Mouse (Mus musculus): ENCODE data around the gene Enthd1.
A peak's percentile ranks its signal among the peaks of the same experiment; 100 is the strongest.

Gene Enthd1

DNA sequence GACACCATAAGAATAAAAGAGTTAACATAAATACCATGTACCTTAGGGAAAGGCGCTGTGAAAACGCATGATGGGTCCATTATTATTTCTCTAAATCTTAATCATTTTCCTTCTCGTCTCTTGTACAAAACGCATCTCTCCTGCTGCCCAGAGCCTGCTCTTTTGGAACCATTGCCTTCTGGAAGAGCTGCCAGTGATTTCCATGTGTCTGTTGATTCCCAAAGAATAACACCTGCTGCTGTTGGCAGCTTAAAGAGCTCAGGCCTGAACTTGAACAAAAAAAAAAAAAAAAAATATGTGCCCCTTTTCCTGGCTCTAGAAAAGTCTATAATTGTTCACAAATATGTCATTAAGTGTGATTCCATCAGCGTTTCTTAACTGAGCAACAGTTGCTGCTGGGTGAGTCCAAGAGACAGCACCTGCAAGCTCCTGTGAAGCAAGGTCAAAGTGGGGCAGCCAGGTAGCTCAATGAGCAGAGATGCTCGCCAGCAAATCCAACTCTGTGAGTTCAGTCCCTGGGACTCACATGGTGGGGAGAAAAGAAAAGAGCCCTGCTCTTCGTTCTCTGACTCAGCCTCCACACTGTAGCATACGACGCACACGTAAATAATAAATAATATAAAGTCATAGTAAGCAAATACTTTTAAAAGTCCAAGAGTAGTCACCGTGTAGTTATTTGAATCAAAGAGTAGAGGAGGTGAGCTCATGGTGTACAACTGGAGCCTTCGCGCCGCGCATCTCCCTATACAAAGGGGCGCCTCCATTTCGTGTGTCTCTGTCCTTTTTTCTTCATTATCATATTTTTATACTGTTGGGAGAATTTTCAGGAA, 9.5 kb upstream of the Enthd1 start:
- peak; percentile 36 for DNase-seq

DNA sequence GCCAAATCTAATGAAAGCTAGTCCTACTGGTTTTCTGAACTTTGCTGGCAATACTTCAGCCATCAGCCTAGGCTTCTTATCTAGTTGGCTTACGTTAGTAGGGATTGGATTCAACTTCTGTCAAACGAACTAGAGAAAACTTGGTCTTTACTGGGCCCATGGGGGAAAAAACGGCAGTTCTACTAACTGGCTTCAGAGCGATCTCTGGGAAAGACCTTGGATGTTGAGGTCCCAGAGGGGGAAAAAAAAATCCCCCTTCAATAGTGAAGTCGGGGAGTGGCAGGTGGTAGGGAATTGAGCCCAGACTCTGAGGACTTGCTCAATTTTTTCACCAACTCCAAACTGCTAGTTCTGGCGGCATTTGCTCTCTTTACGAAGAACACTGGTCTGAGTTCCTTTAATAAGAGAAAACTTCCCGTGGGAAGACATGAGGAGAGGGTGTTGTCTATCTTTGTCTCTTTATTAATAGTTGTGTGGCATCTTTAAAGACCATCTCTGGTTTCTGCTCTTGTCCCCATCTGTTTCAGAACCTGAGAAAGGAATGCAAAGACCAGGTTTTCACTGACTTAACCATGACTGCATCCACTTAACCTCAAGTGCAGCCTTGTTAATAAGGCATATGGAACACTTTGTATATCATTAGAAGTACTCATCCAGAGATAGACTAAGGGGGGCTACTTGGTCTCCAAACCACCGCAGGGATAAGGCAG, 8.0 kb upstream of the Enthd1 start:
- no peak for DNase-seq

DNA sequence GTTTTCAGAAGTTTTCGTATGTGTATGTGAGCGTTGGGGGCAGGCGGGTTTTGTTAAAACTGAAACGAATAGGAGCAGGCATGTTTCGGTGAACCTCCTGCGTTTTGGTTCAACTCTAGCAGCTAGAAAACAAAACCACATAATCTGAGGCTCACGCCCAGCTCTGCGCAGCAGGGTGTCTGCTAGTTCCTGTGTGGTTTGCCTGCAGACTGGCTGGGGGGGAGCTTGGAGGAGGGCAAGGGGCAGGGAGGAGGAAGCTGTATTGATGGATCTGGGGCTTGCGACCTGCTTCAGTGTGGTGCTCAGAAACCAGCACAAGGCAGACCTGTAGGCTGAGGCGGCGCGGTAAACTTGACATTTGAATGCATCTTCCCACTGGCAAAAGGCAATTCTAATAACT, 7.3 kb upstream of the Enthd1 start, which contains the start of gene Grap2:
TSS of gene Grap2 (plus strand) at position 304 of the 400 bp plus-strand sequence.
- no peak for DNase-seq

DNA sequence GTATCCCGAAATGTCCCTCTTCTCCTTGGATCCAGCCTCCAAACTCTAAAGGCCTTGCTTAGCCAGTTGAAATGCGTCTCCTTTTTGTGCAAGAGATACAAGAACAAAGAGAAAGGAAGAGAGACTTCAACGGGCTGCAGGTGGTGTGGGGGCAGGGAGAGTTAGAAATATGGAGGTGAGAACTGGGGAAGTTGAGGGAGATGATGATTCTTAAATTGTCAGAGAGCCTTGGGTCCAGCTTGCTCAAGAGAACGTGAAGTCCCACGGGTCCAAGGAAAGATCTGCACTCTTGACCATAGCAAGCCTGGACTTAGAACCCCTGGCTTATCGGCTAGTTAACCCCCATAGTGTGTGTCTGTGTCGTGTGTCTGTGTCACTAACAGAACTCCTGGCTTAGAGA, 6.7 kb upstream of the Enthd1 start:
- no peak for DNase-seq

DNA sequence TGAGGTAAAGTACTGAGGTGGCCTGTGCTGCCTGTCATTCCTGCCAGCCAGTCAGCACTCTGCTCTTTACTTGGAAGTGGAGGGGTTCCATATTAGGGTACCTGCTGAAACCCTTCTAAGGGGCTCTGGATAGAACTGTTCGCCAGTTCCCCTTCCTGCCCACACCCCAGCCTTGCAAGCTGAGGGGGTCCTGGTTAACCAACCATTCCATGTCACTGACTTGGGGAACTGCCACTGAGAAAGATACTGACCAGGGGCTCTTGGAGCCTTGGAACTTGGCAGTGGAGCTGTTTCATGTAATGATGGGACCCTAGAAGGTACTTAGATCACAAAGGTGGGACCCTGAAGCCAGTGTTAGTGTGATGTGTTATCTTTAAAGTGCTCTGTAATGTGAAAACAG, 5.3 kb upstream of the Enthd1 start:
- DNase-seq: no peak

DNA sequence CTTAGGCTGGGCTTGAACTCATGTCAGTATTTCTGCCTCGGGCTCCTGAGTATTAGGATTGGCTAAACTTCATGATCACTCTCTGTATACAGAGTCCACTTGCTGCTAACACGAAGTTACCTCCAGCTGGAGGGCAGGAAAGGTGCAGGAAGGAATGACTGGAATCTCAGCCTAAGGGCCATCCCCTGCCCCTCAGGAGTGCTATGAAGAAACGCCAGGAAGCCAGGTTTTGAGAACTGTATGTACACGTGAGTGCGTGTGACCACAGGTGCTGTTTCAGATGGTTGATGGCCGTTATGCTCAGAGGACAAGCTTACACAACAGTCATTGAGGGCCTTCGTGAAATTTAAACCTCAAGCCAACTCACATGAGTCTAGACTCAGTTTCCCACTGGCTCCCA, 4.2 kb upstream of the Enthd1 start:
- no peak for DNase-seq

DNA sequence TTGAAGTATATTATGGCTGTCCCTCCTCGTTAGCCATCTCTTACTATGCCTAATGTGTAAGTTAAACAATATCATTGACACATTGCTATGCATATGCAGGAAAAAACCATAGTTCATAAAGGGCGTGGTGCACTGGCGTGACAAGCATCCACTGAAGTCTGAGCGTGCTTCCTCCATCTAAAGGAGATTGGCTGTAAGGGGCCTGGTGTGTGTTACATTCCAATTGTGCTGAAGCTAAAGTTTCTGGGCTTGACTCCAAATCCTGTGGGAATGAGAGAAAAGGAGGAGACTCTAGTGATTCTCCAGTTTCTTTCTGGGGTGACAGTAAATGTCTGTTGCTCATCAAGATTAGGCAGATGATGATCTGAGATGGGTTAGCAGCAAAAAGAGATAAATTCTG, 2.8 kb upstream of the Enthd1 start:
- DNase-seq: no peak

DNA sequence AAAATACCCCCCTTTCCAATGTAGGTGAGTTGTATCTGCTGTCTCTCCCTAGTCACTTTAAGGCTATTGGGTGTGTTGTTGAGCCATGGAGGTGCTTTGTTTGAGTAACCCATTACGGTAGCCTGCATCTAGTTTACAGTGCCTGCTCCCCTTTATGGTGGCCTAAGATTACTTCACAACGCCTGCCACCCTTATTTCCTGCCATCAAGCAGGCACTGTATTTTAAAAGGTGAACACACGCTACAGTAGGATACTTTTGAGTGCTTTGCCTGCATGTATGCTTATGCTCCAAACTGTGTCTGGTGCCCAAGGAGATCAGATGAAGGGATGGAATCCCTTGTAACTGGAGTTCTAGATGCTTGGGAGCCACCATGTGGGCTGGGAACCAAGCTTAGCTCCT, 2.2 kb upstream of the Enthd1 start:
- no peak for DNase-seq

DNA sequence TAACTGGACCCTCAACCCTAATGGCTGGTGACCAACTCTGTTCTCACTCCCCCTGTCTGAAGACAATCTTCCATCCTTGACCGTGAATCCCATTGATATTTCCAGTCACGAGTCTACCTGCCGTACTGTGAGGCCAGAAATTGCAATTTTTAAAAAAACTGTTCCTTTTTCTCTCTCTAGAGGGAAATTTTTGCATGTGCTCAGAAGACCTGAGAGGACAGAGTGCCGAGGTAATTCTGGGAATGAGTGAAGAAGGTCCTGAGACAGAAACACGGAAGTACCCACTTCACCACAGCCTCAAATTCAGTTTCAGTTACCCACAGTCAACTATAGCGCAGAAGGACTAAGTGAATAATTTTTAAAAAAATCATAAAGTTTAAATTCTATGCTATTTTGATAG, 1.7 kb upstream of the Enthd1 start:
- DNase-seq: no peak

DNA sequence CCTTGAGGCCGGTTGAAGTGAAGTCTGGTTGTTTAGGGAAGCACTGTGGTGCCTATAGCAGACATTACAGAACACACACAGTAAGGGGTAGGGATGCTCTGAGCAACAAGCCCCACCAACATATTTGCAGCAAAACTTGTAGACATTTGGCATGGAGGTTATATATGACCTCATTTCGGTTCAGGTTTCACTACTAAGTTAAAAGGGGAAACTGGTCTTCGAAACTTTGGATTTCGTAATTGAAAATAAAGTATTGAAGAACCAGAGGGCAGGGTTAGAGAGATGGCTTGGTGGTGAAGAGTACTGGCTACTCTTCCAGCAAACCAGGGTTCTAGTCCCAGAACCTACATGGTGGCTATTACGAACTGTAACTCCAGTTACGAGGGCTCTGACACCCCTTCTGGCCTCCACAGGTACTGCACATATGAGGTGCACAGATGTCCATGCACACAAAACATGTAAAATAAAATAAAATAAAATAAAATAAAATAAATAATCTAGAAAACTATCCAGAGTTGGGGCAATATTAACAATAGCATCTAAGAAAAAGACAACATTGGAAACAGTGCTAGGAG, 1.2 kb downstream of the Enthd1 start:
- DNase-seq: no peak

DNA sequence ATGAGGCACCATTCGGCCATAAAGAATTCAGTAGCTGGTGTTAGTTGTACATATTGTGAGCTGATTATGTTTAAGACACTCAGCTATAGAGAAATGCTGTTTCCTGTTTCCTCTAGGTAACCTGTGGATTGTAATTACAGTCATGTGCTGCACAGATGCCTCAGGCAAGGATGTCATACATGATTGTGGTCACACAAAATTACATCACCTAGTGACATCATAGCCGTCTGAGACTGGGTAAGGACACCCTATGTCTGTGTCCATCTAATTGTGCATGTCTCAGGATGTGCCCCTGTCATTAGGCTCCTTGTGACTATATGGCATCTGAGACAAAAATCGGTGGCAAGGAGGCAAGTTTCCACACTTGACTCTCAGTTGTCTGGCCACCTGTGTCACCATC, 2.5 kb downstream of the Enthd1 start:
- no peak for DNase-seq

DNA sequence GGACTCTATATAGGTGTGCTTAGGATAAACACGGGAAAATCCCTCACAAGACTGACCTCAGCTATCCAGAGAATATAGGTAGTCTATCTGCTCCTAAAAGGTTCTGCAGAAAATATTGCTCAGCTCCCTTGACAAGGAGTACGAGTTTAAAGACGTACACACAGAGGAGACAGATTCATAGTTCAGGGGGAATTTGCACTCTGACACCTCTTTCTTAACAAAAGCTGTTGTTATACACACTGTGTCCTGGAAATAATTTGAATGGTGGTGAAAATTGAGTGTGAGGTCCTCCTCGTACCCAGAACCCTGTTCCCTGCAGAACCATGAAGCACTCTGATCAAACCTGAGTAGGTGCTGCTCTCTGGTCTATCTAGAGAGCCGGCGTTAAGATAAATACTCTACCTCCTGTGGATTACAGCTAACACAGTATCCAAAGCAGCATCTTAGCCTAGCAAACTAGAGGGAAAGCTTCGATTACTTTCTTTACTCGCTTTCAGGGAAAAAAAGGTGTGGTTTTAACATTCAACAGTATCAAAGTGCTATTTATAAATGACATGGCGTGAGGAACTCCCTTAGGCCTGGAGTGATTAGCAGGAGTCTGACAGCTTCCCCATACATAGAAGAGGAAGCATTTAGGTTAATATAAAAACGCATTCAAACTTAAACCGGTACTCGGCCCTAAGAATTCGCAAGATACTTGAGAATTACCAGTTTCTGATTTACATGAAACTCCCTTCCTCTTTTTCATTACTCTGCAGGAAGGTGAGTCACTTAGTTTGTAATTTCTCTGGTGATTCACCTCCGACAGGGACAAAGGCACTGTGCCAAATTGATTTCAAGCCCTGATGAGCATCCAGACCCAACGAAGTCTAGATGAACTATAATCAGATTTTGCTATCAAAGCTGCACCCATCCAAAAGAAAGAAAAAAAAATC, 4.0 kb downstream of the Enthd1 start:
- peak; percentile 57 to 71 for DNase-seq

DNA sequence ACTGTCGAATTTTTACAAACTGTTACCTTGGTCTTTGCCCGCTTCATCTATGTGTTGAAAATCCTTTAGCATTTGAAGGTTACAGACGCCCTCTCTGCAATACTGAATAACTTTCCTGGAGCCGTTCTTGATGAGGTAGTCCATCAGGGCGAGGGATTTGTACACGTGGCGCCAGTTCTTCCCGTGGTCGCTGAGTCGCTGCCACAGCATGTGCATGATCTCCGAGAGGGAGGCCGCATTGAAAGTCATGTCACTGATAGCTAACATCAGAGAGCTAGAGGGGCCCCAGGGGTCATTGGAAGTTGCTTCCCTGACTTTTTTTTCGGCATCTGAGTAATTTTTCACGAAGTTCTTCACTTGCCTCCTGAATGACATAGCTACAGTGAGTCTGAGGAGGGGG, 5.0 kb downstream of the Enthd1 start:
- no peak for DNase-seq

DNA sequence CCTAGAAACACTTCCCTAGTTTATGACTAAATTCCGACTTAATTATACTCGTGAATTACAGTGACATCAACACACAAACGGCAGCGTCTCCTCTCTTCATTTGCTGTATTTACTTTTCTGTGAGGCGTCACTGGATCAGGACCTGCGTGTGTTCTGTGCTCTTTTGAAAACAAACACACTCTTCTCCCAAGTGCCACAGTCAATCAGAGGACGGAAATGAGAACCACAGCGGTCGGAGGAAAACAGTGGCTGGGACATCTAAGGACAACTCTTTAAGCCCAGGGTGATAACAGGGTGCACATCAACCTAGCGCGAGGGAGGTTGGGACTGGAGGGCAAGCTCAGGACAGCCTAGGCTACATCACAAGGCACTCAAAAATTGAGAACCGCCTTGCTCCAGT, 5.4 kb downstream of the Enthd1 start:
- no peak for DNase-seq

DNA sequence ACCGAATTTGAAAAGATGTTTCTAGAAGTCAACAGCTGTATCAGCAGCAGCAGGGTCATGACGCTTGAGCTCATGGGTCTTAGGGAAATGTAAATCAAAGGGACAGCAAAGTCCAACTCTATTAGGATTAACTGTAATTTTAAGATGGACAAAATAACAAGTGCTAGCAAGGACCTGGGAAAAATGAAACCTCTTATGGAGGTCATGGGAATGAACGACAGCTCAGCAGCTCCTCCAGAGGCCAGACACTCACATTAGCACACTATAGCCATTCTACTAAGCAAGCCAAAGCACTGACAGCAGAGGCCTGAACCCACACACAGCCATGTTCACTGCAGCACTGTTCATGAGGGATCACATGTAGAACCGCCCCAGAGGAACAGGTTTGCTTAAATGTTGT, 7.2 kb downstream of the Enthd1 start:
- no peak for DNase-seq

DNA sequence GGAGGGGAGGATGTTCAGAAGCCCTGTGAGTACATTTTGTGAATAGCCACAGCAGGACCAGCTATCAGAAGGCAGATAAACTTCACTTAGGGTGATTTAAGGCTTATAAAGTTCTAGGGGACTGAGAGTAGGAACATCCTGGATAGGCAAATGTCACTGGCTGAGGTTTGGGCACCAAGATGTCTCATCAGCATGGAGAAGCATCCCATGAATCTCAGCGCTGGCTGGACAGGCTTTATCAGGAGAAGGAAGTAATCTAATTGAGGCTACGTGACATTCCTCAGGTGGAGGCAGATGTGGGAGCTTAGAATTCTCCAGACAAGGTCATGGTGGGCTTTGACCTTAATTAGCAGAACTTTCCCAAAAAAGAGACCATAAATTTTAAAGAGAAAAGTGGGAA, 8.9 kb downstream of the Enthd1 start:
- DNase-seq: no peak

DNA sequence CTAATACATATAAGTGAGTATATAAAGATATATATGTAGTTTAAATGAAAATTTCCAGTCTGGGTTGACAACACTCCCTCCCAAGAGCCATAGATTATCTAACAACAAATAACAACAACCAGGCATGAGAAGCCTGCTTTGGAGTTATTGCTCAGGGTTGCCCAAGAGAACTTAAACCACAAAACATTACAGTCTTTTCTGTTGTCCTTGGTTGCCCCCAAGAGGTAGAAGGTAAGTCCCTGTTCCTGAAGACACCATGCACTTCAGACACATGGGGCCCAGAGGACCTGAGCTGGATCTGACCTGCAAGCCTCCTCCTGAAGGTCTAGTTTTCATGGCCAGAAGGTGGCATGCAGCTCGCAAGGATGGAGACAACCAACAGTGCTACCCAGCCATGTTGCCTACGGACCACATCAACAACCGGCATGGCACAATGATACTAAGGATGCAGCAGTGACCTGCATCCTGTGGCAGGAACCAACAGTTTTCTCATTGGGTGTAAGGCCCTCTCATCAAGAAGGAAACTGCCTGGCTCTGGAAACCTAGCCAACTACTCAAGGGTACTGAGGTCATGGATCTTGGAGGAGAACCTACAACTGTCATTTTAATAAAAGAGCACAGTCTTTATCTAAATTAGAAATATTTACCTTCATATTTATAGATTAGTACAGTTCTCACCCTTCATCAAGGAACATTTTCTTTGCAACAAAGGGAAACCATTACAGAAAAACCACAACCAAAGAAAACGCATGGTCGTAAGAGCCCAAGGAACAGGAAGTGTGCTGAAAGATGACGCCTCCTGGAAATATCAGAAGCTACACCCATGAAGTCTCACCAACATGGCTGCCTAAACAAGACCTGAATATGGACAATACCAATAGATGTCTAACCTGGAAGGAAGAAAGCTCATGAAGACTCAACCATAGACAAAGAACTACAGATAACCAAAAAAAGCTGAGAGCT, 9.8 kb downstream of the Enthd1 start:
- DNase-seq: no peak

DNA sequence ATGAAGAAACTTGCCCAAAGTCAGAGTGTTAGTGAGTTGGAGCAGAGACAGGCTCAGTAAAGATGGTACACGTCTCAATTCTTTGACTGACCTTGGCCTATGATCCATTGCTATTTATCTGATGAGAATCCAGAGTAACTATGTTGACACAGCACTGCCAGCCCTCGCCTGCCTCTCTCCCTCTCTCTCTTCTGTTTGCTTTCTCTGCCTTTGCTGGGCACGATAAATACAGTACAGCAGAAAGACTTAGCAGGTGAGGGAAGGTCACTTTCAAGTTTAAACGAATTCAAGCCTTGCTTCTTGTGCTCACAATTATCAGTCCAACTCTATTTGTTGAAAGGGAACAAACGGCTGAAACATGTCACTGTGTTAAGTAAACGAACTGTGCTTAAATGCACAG, 19.5 kb downstream of the Enthd1 start:
- no peak for DNase-seq

DNA sequence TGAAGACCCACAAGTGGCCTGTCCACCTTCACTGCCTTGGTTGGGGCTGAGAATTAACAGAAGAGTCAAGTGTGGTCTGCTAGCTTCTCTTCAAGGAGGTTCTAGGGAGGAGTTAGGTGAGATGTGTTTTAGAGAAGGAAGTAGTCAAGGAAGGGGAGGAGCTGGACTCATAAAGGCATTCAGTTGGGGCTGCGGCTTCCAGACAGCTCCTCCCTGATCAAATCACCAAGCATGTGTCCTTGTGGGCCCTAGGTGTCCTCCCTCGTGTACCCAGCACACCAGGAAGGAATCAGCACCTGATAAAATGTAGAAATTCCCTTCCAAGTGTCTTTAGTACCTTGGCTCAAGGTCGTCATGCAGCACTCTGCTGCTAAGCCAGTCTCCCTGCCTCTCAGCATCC, 20.8 kb downstream of the Enthd1 start:
- no peak for DNase-seq

DNA sequence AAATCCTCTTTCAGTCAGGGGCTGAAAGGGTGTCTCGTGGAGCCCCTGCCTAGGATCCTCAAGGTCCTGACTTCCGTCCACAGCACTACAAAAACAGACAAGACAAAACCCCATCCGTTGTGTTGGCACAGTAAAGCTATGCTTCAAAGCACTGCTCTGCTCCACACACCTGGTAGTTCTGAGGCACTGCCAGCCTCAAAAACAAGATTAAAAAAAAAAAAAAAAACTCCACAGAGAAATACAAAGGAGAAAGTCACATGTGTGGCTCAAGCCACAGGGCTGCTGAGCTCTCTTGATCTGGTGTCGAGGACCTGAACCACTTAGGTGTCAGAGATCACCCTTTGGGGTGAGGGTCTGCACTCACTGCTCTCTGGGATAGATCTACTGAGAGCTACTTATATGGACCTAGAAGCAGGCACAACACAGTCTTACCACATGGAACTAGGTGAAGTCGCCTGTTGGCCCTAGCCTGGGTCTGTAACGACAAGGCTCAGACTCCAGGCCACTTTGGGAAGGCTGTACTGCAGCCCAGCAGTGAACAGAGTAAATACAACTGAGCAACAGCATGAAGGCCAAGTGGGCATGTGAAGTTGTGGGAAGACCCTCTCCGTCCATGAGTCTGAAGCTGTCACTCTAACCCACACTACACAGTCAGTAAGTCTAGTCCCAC, 26.1 kb downstream of the Enthd1 start:
- DNase-seq: no peak

DNA sequence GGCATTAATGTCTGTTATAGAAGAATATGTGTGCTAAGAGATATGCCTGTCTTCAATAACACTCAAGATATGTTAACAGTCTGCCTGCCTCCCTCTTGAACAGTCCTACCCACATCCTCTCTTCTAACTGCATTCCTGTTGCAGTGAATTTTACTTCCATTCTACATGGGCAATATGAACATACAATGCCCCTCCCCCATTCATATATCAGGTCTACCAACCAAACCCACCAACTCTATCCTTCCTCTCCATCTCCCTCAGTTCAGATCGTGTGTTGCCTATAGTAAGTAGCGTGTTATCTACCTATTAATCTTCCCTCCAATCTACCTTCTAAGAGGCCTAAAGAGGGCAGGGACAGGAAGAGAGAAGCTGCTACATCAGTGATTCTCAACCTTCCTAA, 26.9 kb downstream of the Enthd1 start:
- DNase-seq: no peak
